Mouse (Mus musculus): ENCODE results near the gene Usp11. TPM values are rescaled to one million over a fixed set of nuclear protein-coding genes. Genes with fewer than 3 reads are reported as not detected.

The Usp11 gene
- polyA plus RNA-seq (2012; fragmentation: generic; extraction: Trizol) = 10 to 100 TPM in 1 of 2 experiments, 1 to 10 TPM in 1; 2.1 to 15.4 TPM

DNA sequence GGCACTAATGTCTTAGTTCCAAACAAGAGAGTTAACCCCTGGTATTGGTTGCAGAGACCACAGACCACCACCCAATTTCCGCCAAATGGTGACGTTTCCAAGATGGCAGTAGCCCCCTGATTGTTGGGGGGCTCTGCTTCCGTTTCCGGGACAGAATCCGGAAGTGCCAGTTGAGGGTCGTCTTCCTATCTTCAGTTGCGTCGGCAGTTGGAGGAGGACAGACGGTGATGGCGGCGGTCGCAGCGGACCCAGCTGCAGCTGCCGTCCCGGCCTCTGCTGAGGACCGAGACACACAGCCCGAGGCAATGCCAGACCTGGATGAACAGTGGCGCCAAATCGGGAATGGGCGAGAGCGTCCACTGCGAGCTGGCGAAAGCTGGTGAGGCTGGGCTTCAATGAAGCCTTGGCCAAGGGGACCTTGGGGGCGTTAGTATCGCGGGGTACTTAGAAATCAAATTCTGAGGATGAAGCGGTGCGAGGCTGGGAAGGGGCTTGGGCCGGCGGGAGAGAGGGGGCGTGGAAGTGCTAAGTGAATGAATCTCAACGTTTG, at the start of gene Usp11:
TSS of gene Usp11 (plus strand) at position 166 of the 550 bp plus-strand sequence.

GRCm38 (mm10) chrX:20658026-20658652, 45.6 kb upstream of the Usp11 start, which contains the start of gene Uba1:
Gene Uba1 (plus strand): TSS chrX:20658326.

DNA sequence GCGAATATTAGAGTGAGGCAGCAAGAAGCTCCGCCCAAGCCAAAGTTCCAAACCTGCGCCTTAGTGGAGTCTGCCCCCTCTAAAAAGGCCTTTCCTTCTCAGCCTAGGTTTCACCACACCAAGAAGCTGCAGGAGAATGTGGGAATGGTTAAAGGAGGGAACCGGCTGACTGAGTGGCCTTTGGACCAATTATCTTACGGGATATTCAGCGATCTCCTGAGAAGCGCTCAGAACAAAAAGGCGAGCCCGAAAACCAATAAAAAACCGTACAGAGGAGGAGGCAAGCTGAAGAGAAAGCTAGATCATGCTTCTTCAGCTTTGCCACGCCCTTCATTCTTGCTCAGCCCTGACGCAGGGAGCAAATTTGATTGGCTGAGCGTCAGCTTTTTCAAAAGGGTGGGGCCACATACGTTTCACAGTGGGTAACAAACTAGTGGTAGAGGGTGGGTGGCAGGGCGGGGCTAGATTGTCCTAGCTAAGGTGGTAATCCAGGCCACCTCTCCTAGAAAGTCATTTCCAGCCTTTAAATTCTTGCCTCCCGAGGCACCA, 16.1 kb upstream of the Usp11 start, which contains the start of gene Cdk16:
TSS of gene Cdk16 (plus strand) at position 436 of the 549 bp plus-strand sequence.

Other genes starting within 250 kb of the Usp11 start
- gene Rgn, start 154.1 kb upstream of the Usp11 start, polyA plus RNA-seq (2012; fragmentation: generic; extraction: Trizol) = under 1 TPM in 1 of 2 experiments, not detected in 1; 0.04 TPM
- 10 to 100 TPM; 25.1 to 34.5 TPM for gene Rbm10, start 86.4 kb upstream of the Usp11 start, polyA plus RNA-seq (2012; fragmentation: generic; extraction: Trizol)
- gene Ndufb11, start 86.3 kb upstream of the Usp11 start, polyA plus RNA-seq (2012; fragmentation: generic; extraction: Trizol) = 100 to 1,000 TPM; 439 to 488 TPM
- gene Uba1, start 45.6 kb upstream of the Usp11 start, polyA plus RNA-seq (2012; fragmentation: generic; extraction: Trizol) = 100 to 1,000 TPM; 309 to 428 TPM
- gene Cdk16, start 16.0 kb upstream of the Usp11 start, polyA plus RNA-seq (2012; fragmentation: generic; extraction: Trizol) = 100 to 1,000 TPM in 1 of 2 experiments, 10 to 100 TPM in 1; 82.0 to 124 TPM
- 10 to 100 TPM; 31.8 to 57.9 TPM for gene Araf, start 93.9 kb downstream of the Usp11 start, polyA plus RNA-seq (2012; fragmentation: generic; extraction: Trizol)
- gene Timp1, start 166.3 kb downstream of the Usp11 start, polyA plus RNA-seq (2012; fragmentation: generic; extraction: Trizol) = 100 to 1,000 TPM; 144 to 781 TPM
- gene Syn1, start 217.1 kb downstream of the Usp11 start, polyA plus RNA-seq (2012; fragmentation: generic; extraction: Trizol) = under 1 TPM; 0.41 to 0.49 TPM
- gene Cfp, start 227.6 kb downstream of the Usp11 start, polyA plus RNA-seq (2012; fragmentation: generic; extraction: Trizol) = 1 to 10 TPM in 1 of 2 experiments, under 1 TPM in 1; 0.35 to 4.6 TPM
- 10 to 100 TPM in 1 of 2 experiments, 1 to 10 TPM in 1; 8.4 to 17.1 TPM for gene Elk1, start 246.7 kb downstream of the Usp11 start, polyA plus RNA-seq (2012; fragmentation: generic; extraction: Trizol)

Measured in C3H10T1/2 (cell line).